Mouse (Mus musculus): ENCODE results near the gene Atp6v0d1. TPM values are rescaled to one million over a fixed set of nuclear protein-coding genes. Genes with fewer than 3 reads are reported as not detected.

Atp6v0d1 gene
- polyA plus RNA-seq, 1 experiment from 2014 or later = 115 TPM

DNA sequence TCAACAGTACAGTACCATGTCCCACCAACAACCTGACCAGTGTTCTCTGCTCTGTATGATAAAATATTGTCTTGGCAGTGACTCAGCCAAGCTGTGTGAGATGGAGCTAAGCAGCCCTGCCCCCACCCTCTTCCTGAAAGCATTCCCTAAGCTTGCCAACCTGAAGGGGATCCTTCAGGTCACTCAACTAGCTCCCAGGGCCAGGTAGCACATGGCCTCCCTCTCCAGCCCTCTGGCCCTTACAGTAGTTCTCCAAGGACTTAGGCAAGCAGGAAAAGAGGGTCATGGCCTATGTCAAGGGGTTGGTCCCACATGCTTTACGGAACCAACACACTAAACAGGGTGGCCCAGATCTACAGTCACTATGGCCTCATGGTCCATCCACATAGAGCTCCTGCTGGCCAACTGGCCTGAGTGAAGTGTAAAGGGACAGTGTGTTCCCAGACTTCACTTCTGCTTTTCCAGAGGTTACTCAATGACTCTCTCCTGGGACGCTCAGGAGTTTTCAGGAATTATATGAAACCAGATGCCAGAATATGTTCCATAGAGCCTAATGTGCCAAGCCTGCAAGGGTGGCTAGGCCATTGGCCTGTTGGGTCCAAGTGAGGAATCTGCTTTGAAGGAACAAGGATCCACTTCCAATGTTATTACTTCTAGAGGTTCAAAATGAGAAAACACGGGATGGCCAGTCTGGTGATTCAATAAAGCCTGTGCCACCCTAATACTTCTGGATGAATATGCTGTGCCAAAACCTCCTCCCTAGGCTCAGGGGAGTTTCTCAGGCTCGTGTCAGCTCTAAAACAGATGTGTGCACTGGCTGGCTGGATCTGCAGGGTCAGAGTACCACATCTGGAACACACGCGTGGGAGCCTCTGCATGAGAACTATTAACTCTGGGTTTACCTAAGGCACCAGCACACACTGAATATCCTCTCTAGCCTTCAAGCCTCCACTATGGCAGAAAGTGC is 19.2 kb downstream of the Atp6v0d1 start:
- no peaks in the 10 kb centered on the region for H3K36me3 ChIP-seq (ENCODE audit: control insufficient read depth, insufficient read depth, low read length)
- no peak overlapping the region for H3K27ac ChIP-seq (ENCODE audit: low read length)
- no peak overlapping the region for H3K4me2 ChIP-seq (ENCODE audit: low read depth, low read length)
- no peak for ATAC-seq
- no peak overlapping the region for H3K4me3 ChIP-seq (ENCODE audit: low read length)
- peaks cover 16% of the 10 kb centered on the region for H3K4me1 ChIP-seq (ENCODE audit: control insufficient read depth, insufficient read depth, low read length)
- no peaks in the 10 kb centered on the region for H3K9me3 ChIP-seq (ENCODE audit: control insufficient read depth, low read length)
- no peaks in the 10 kb centered on the region for H3K27me3 ChIP-seq (replicated peaks; ENCODE audit: control insufficient read depth, insufficient read depth, low read length)
- WGBS = 79% methylated on average over 6 of the region's 6 CpGs
- no peak overlapping the region for H3K9ac ChIP-seq (ENCODE audit: low read depth, low read length)

DNA sequence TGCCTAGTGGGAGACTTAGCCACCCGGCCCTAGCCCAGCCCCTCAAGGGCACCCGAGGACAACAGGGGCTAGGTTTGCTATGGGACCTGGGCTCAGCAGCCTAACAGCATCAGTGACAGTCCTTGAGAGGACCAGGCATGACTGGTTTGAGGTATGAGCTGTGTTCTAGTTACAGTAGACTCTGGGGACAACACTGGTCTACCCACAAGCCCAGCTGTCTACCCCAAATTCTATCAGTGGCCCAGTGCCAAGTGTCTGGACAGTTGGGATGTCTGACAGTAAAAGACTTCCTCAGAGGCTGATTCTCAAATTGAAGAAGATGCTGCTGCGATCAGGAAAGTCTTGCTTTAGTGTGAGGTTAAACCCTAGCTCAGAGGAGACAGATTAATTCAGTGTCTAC is 20.6 kb downstream of the Atp6v0d1 start:
- no peak overlapping the region; the same call in 1 of the 2 replicates for H3K9ac ChIP-seq (ENCODE audit: low read depth, low read length)
- H3K4me3 ChIP-seq (ENCODE audit: low read length) = no peak overlapping the region
- H3K36me3 ChIP-seq (ENCODE audit: control insufficient read depth, insufficient read depth, low read length) = no peaks in the 10 kb centered on the region
- peaks cover 11% of the 10 kb centered on the region; the same call in 1 of the 2 replicates for H3K4me1 ChIP-seq (ENCODE audit: control insufficient read depth, insufficient read depth, low read length)
- H3K27ac ChIP-seq (ENCODE audit: low read length) = 0 out of 2 replicates have a peak overlapping the region, but pooled peaks have one; percentile 15
- 73% methylated on average over 3 of the region's 3 CpGs for WGBS
- ATAC-seq = no peak
- H3K9me3 ChIP-seq (ENCODE audit: control insufficient read depth, low read length) = no peaks in the 10 kb centered on the region
- H3K4me2 ChIP-seq (ENCODE audit: low read depth, low read length) = no peak overlapping the region
- no peaks in the 10 kb centered on the region for H3K27me3 ChIP-seq (replicated peaks; ENCODE audit: control insufficient read depth, insufficient read depth, low read length)

DNA sequence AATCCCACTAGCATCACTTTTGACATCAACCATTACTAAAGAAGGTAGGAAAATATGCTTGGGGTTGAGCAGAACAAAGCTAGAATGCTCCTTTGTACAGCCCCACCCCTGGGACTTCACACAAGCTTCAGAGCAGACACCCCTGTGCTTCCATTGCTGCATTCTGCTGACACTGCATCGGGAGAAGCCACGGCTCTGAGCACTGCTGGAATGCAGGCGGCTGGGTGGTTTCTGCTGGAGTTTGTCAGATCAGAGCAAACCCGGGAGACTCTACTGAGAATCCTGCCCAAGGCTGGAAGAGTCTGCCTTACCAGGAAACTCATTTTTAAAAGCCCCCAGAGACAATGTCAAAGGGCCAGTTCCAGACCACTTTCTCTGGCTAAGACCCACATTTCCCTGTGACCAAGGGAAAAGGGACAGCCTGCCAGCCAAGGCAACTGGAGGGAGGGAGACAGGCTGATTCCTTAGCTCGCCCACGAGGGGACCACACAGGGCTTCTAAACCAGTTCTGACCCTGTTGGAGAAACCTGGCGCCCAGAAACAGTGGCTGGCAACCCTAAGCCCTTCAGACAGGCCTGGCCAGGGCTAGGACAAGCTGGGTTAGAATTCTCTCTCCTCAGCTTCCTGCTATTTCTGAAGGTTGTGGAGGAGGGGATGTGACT is 21.2 kb downstream of the Atp6v0d1 start:
- Histone ChIP-seq H3K9me3 (ENCODE audit: control insufficient read depth, low read length) (no peaks in the 10 kb centered on the region), H3K36me3 (ENCODE audit: control insufficient read depth, insufficient read depth, low read length) (no peaks in the 10 kb centered on the region), H3K4me3 (ENCODE audit: low read length) (no peak overlapping the region), H3K4me1 (ENCODE audit: control insufficient read depth, insufficient read depth, low read length) (peaks cover 10% of the 10 kb centered on the region; the same call in 1 of the 2 replicates), H3K27ac (ENCODE audit: low read length) (peak overlapping the region; percentile 23), H3K4me2 (ENCODE audit: low read depth, low read length) (no peak overlapping the region), H3K27me3 (replicated peaks; ENCODE audit: control insufficient read depth, insufficient read depth, low read length) (no peaks in the 10 kb centered on the region), H3K9ac (ENCODE audit: low read depth, low read length) (no peak overlapping the region)
- WGBS = 52% methylated on average over 7 of the region's 7 CpGs
- ATAC-seq = peak; percentile 31; the same call in 1 of the 2 replicates

DNA sequence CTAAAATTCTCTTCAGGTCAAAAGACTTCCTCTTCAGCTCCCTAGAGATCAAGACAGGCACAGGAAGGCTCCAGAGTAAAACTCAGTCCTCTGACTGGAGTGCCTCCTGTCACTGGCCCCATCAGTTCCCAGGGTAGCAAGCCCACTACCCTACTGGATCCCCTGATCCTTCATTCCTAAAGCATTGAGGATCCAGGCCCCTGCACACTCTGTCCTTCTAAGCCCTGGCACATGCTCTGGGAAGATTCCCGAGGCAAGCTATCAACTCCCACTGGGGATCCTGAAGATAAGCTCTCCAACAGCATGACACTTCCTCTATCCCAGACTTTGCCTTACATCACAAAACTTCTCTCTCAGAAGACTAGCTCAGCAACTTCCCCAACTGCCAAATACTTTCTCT is 22.1 kb downstream of the Atp6v0d1 start:
- ATAC-seq = no peak
- Histone ChIP-seq H3K27ac (ENCODE audit: low read length) (peak overlapping the region; percentile 23), H3K27me3 (replicated peaks; ENCODE audit: control insufficient read depth, insufficient read depth, low read length) (no peaks in the 10 kb centered on the region), H3K4me1 (ENCODE audit: control insufficient read depth, insufficient read depth, low read length) (peaks cover 8% of the 10 kb centered on the region; the same call in 1 of the 2 replicates), H3K9ac (ENCODE audit: low read depth, low read length) (no peak overlapping the region), H3K9me3 (ENCODE audit: control insufficient read depth, low read length) (no peaks in the 10 kb centered on the region), H3K4me2 (ENCODE audit: low read depth, low read length) (no peak overlapping the region), H3K4me3 (ENCODE audit: low read length) (no peak overlapping the region), H3K36me3 (ENCODE audit: control insufficient read depth, insufficient read depth, low read length) (0 out of 2 replicates have a peak, but pooled peaks cover 3% of the 10 kb centered on the region)
- 26% methylated on average over 1 of the region's 1 CpGs for WGBS

DNA sequence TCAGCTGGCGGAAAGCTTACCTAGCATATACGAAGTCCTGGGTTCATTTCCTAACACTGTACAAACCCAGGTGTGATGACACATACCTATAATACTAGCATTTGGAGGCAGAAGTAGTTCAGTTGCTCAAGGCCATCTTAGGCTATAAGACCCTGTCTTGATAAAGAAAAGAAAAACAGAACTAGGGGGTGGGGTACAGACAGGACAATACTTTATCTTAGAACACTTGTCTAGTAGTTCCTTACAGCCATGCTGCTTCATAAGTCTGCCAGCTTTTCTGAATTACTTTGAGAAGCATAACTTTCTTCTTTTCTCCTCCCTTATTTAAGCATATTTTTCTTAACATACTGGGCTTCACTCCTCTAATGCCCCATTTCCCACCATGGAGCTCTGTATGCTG is 23.0 kb downstream of the Atp6v0d1 start:
- peaks cover 8% of the 10 kb centered on the region; the same call in 1 of the 2 replicates for H3K4me1 ChIP-seq (ENCODE audit: control insufficient read depth, insufficient read depth, low read length)
- H3K27ac ChIP-seq (ENCODE audit: low read length) = no peak overlapping the region
- ATAC-seq = no peak
- H3K4me3 ChIP-seq (ENCODE audit: low read length) = no peak overlapping the region
- H3K9ac ChIP-seq (ENCODE audit: low read depth, low read length) = no peak overlapping the region
- H3K4me2 ChIP-seq (ENCODE audit: low read depth, low read length) = no peak overlapping the region
- H3K27me3 ChIP-seq (replicated peaks; ENCODE audit: control insufficient read depth, insufficient read depth, low read length) = no peaks in the 10 kb centered on the region
- 88% methylated on average over 2 of the region's 2 CpGs for WGBS
- H3K9me3 ChIP-seq (ENCODE audit: control insufficient read depth, low read length) = no peaks in the 10 kb centered on the region
- 0 out of 2 replicates have a peak, but pooled peaks cover 3% of the 10 kb centered on the region for H3K36me3 ChIP-seq (ENCODE audit: control insufficient read depth, insufficient read depth, low read length)

DNA sequence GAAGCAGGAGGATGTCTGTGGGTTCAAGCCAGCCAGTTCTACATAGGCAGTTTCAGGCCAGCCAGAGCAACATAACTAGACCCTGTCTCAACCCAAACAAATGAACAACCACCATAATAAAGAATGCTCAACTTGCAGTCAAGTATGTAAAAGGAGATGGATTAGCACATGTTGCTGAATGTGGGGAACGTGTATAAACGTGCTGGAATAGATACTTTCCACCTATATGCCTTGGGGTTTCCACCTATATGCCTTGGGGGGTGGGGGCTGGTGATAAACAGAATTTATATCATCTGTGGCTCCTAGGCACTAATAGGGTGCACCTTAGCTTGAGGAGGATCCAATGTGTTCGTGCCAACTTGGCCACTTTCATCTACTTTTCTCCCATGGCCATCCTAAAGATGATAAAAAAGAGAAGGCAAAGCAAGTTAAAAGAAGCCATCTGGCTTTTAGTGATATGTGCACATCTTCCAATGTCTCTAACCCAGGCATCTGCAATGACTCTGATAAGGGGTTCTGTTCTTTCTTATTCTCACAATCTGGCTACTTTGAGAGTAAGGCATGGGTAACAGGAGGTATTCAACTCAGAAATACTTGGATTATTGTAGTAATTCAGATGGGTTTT is 23.7 kb downstream of the Atp6v0d1 start:
- Histone ChIP-seq H3K4me2 (ENCODE audit: low read depth, low read length) (no peak overlapping the region), H3K27ac (ENCODE audit: low read length) (no peak overlapping the region), H3K36me3 (ENCODE audit: control insufficient read depth, insufficient read depth, low read length) (peaks cover 3% of the 10 kb centered on the region; the same call in 1 of the 2 replicates), H3K27me3 (replicated peaks; ENCODE audit: control insufficient read depth, insufficient read depth, low read length) (no peaks in the 10 kb centered on the region), H3K9ac (ENCODE audit: low read depth, low read length) (no peak overlapping the region), H3K4me1 (ENCODE audit: control insufficient read depth, insufficient read depth, low read length) (peaks cover 8% of the 10 kb centered on the region; the same call in 1 of the 2 replicates), H3K9me3 (ENCODE audit: control insufficient read depth, low read length) (no peaks in the 10 kb centered on the region), H3K4me3 (ENCODE audit: low read length) (no peak overlapping the region)
- no peak for ATAC-seq
- 90% methylated on average over 3 of the region's 3 CpGs for WGBS

DNA sequence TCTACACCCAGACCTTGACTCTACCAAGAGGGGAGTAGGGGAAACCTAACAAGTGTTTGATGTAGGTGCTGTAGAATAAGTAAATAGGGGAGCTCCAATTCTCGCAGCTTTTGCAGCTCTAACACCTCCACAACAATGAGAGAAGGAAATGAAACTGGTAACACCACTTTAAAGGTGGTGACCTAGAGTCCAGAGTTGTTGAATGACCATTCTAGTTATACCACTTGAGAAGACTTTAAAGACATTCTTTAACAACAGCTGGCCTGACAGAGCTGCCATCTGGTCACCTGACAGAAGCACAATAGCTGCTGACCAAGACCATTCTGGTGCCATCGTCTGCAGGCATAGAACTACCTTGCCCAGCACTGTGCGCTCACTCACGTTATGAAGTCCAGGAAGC is 26.9 kb downstream of the Atp6v0d1 start:
- Histone ChIP-seq H3K4me1 (ENCODE audit: control insufficient read depth, insufficient read depth, low read length) (peaks cover 3% of the 10 kb centered on the region), H3K27me3 (replicated peaks; ENCODE audit: control insufficient read depth, insufficient read depth, low read length) (no peaks in the 10 kb centered on the region), H3K4me2 (ENCODE audit: low read depth, low read length) (no peak overlapping the region), H3K9ac (ENCODE audit: low read depth, low read length) (no peak overlapping the region), H3K36me3 (ENCODE audit: control insufficient read depth, insufficient read depth, low read length) (peaks cover 3% of the 10 kb centered on the region; the same call in 1 of the 2 replicates), H3K27ac (ENCODE audit: low read length) (no peak overlapping the region), H3K9me3 (ENCODE audit: control insufficient read depth, low read length) (no peaks in the 10 kb centered on the region), H3K4me3 (ENCODE audit: low read length) (no peak overlapping the region)
- no peak for ATAC-seq
- 91% methylated on average over 4 of the region's 4 CpGs for WGBS

DNA sequence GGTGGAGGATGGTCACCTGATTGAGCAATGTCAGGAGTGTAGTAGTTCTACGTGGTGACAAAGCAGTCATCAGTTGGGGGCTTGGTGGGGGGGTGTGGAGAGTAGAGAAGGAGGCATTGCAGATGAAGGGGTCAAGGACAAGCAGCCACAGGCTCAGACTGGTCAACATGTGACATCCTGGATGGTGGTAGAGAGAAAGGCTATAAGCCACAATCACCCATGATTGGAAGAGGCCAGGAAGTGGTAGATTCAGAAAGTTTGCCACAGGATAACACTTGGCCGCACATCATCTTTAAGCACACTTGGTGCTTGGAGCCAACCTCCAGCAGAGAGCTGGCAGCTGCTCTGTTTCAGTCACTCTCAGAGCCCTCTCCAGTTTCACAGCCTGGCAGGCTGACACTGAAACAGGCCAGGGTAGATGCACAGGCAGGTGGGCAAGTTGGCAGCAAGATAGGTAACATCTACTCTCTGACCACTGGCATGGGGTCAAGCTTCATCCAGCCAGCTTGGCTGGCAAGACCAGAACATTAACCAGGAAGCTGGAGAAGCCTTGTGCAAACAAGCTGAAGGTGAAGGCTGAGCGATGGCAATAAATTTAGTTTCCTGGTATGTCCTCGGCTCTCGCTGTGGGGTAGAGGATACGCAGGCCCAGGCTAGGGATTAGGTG is 28.7 kb downstream of the Atp6v0d1 start:
- Histone ChIP-seq H3K4me3 (ENCODE audit: low read length) (no peak overlapping the region), H3K36me3 (ENCODE audit: control insufficient read depth, insufficient read depth, low read length) (peaks cover 3% of the 10 kb centered on the region; the same call in 1 of the 2 replicates), H3K9ac (ENCODE audit: low read depth, low read length) (no peak overlapping the region), H3K27me3 (replicated peaks; ENCODE audit: control insufficient read depth, insufficient read depth, low read length) (no peaks in the 10 kb centered on the region), H3K9me3 (ENCODE audit: control insufficient read depth, low read length) (no peaks in the 10 kb centered on the region), H3K27ac (ENCODE audit: low read length) (no peak overlapping the region), H3K4me2 (ENCODE audit: low read depth, low read length) (no peak overlapping the region), H3K4me1 (ENCODE audit: control insufficient read depth, insufficient read depth, low read length) (peaks cover 13% of the 10 kb centered on the region)
- ATAC-seq = no peak; the same call in 1 of the 2 replicates
- WGBS = 73% methylated on average over 6 of the region's 6 CpGs

Data from intestine, embryonic 16.5 days (tissue).